In genomic region chr1:62860788-62861187, GRCm38 (mm10) we compare ENCODE assay signal across 9 mouse cellular contexts.
DNase-seq lines count a peak whose midpoint lies in the region; ATAC-seq and TF ChIP-seq lines count a peak whose summit lies in the region.
"Had no signal": no experiment of that assay in that cellular context is flagged by ENCODE, and none has a peak within 500 bp of the region (broad histone marks: within the 10 kb centered on the region; RNA-seq: fewer than 3 reads in every experiment).

No protein-coding gene starts in this region.

- WGBS in kidney, embryonic 15.5 days, result 10% methylated on average over 5 of the region's 5 CpGs
- 30% methylated on average over 5 of the region's 5 CpGs for WGBS in stomach, postnatal 0 days

- peak; percentile 70 for ATAC-seq in kidney, embryonic 15.5 days (replicated peaks; ENCODE audit: low FRiP score)
- ATAC-seq in stomach, postnatal 0 days (ENCODE audit: low FRiP score, low TSS enrichment), result no peak

- H3K27ac ChIP-seq in kidney, embryonic 15.5 days, result 0 out of 2 replicates have a peak overlapping the region, but pooled peaks have one; percentile 6
- no peak overlapping the region for H3K27ac ChIP-seq in stomach, postnatal 0 days (replicated peaks)
- H3K27ac ChIP-seq: neural tube, embryonic 12.5 days had no signal

- no peaks in the 10 kb centered on the region for H3K9me3 ChIP-seq in kidney, embryonic 15.5 days (replicated peaks)
- H3K9me3 ChIP-seq in stomach, postnatal 0 days (ENCODE audit: control insufficient read depth, low read length), result no peaks in the 10 kb centered on the region
- H3K9me3 ChIP-seq: neural tube, embryonic 12.5 days had no signal

- 0 out of 2 replicates have a peak overlapping the region, but pooled peaks have one; percentile 19 for H3K4me2 ChIP-seq in kidney, embryonic 15.5 days
- no peak overlapping the region for H3K4me2 ChIP-seq in stomach, postnatal 0 days (replicated peaks; ENCODE audit: low read depth)
- H3K4me2 ChIP-seq: neural tube, embryonic 12.5 days had no signal

- H3K9ac ChIP-seq in kidney, embryonic 15.5 days, result no peak overlapping the region
- no peak overlapping the region for H3K9ac ChIP-seq in stomach, postnatal 0 days (ENCODE audit: low read length)
- H3K9ac ChIP-seq: neural tube, embryonic 12.5 days had no signal

- H3K4me1 ChIP-seq in kidney, embryonic 15.5 days, result peaks cover 12% of the 10 kb centered on the region
- H3K4me1 ChIP-seq in stomach, postnatal 0 days (replicated peaks; ENCODE audit: control insufficient read depth, insufficient read depth), result 0 out of 2 replicates have a peak, but pooled peaks cover 4% of the 10 kb centered on the region

- H3K27me3 ChIP-seq in kidney, embryonic 15.5 days, result no peaks in the 10 kb centered on the region
- H3K27me3 ChIP-seq in stomach, postnatal 0 days (ENCODE audit: control insufficient read depth, insufficient read depth, low read length), result no peaks in the 10 kb centered on the region
- H3K27me3 ChIP-seq: neural tube, embryonic 12.5 days had no signal

- no peak for TF ChIP-seq EP300 in stomach, postnatal 0 days (optimal IDR thresholded peaks at IDR 0.05)

- H3K36me3 ChIP-seq in kidney, embryonic 15.5 days, result no peaks in the 10 kb centered on the region
- no peaks in the 10 kb centered on the region for H3K36me3 ChIP-seq in stomach, postnatal 0 days (ENCODE audit: control insufficient read depth, insufficient read depth, low read length)
- H3K36me3 ChIP-seq: neural tube, embryonic 12.5 days had no signal

- no peak for TF ChIP-seq CTCF in stomach, postnatal 0 days (IDR thresholded peaks at IDR 0.05; ENCODE audit: low read depth)

- no peak for DNase-seq in kidney, adult 9 months
- DNase-seq in adipocyte (ENCODE audit: low spot score) (peak; percentile 10), liver (no peak)
- peak; percentile 46 for DNase-seq in gastrocnemius, postnatal 25 days
- DNase-seq in kidney, postnatal 4 days, result peak; percentile 45 to 65
- DNase-seq in stomach, postnatal 0 days (ENCODE audit: low spot score), result peak; percentile 26
- no peak for DNase-seq in cerebellum, postnatal 36 days

- no peak overlapping the region for H3K4me3 ChIP-seq in kidney, embryonic 15.5 days (replicated peaks)
- no peak overlapping the region for H3K4me3 ChIP-seq in stomach, postnatal 0 days (ENCODE audit: low read depth, low read length)
- H3K4me3 ChIP-seq: neural tube, embryonic 12.5 days had no signal

Comparison
In these comparisons a context has a peak if more than half of its experiments do, and no peak if none do; other contexts are left out.
1. DNase-seq: peak in adipocyte (single experiment), gastrocnemius, postnatal 25 days (single experiment), kidney, postnatal 4 days (2 of 2) and stomach, postnatal 0 days (single experiment); none in kidney, adult 9 months (single experiment), liver (single experiment) and cerebellum, postnatal 36 days (0 of 2).